Mouse (Mus musculus): ENCODE measurements around the gene Pkp1. TPM values are rescaled to one million over a fixed set of nuclear protein-coding genes. Genes with fewer than 3 reads are reported as not detected.

The Pkp1 gene
- polyA plus RNA-seq, 1 experiment from 2014 or later, result 0.08 TPM

- no peak overlapping the region for H3K4me2 ChIP-seq
- H3K27me3 ChIP-seq, result no peaks in the 10 kb centered on the region; the same call in none of the 2 replicates
- no peak overlapping the region for H3K9ac ChIP-seq
- H3K9me3 ChIP-seq, result no peaks in the 10 kb centered on the region
- ATAC-seq (ENCODE audit: low read depth), result peak; percentile 91
- 52% methylated on average over 19 of the region's 19 CpGs for WGBS
- no peak overlapping the region for H3K4me3 ChIP-seq
- no peak overlapping the region for H3K27ac ChIP-seq (replicated peaks)
- H3K4me1 ChIP-seq (replicated peaks), result no peaks in the 10 kb centered on the region
- no peaks in the 10 kb centered on the region for H3K36me3 ChIP-seq
Measured at GRCm38 (mm10) chr1:135865518-135866194, 53.4 kb downstream of the Pkp1 start.

GRCm38 (mm10) chr1:135864830-135865229 lies 54.2 kb downstream of the Pkp1 start:
- Histone ChIP-seq H3K4me3 (no peak overlapping the region), H3K27ac (replicated peaks) (no peak overlapping the region), H3K9me3 (no peaks in the 10 kb centered on the region), H3K36me3 (no peaks in the 10 kb centered on the region), H3K27me3 (no peaks in the 10 kb centered on the region; the same call in none of the 2 replicates), H3K4me1 (replicated peaks) (no peaks in the 10 kb centered on the region), H3K9ac (no peak overlapping the region), H3K4me2 (no peak overlapping the region)
- no peak for ATAC-seq (ENCODE audit: low read depth)
- 89% methylated on average over 6 of the region's 6 CpGs for WGBS

GRCm38 (mm10) chr1:135863786-135864335 lies 55.1 kb downstream of the Pkp1 start:
- H3K27me3 ChIP-seq, result no peaks in the 10 kb centered on the region; the same call in none of the 2 replicates
- H3K4me1 ChIP-seq (replicated peaks), result no peaks in the 10 kb centered on the region
- no peaks in the 10 kb centered on the region for H3K36me3 ChIP-seq
- ATAC-seq (ENCODE audit: low read depth), result no peak
- no peaks in the 10 kb centered on the region for H3K9me3 ChIP-seq
- H3K27ac ChIP-seq (replicated peaks), result no peak overlapping the region
- no peak overlapping the region for H3K4me3 ChIP-seq
- WGBS, result 87% methylated on average over 9 of the region's 9 CpGs
- no peak overlapping the region for H3K9ac ChIP-seq
- H3K4me2 ChIP-seq, result no peak overlapping the region

- no peaks in the 10 kb centered on the region for H3K9me3 ChIP-seq
- H3K4me1 ChIP-seq (replicated peaks), result no peaks in the 10 kb centered on the region
- no peak overlapping the region for H3K4me3 ChIP-seq
- H3K4me2 ChIP-seq, result no peak overlapping the region
- H3K27me3 ChIP-seq, result no peaks in the 10 kb centered on the region; the same call in none of the 2 replicates
- no peaks in the 10 kb centered on the region for H3K36me3 ChIP-seq
- no peak for ATAC-seq (ENCODE audit: low read depth)
- H3K9ac ChIP-seq, result no peak overlapping the region
- no peak overlapping the region for H3K27ac ChIP-seq (replicated peaks)
- WGBS, result 81% methylated on average over 5 of the region's 5 CpGs
Measured at GRCm38 (mm10) chr1:135862561-135862960, 56.4 kb downstream of the Pkp1 start.

GRCm38 (mm10) chr1:135861980-135862552 lies 56.9 kb downstream of the Pkp1 start:
- Histone ChIP-seq H3K4me3 (no peak overlapping the region), H3K9me3 (no peaks in the 10 kb centered on the region), H3K4me1 (replicated peaks) (no peaks in the 10 kb centered on the region), H3K27ac (replicated peaks) (no peak overlapping the region), H3K27me3 (no peaks in the 10 kb centered on the region; the same call in none of the 2 replicates), H3K9ac (no peak overlapping the region), H3K4me2 (no peak overlapping the region), H3K36me3 (no peaks in the 10 kb centered on the region)
- WGBS, result 71% methylated on average over 9 of the region's 9 CpGs
- ATAC-seq (ENCODE audit: low read depth), result no peak

- no peak for ATAC-seq (ENCODE audit: low read depth)
- no peaks in the 10 kb centered on the region for H3K4me1 ChIP-seq (replicated peaks)
- H3K9ac ChIP-seq, result no peak overlapping the region
- H3K27ac ChIP-seq (replicated peaks), result no peak overlapping the region
- H3K4me2 ChIP-seq, result no peak overlapping the region
- H3K4me3 ChIP-seq, result no peak overlapping the region
- H3K36me3 ChIP-seq, result no peaks in the 10 kb centered on the region
- H3K9me3 ChIP-seq, result no peaks in the 10 kb centered on the region
- no peaks in the 10 kb centered on the region; the same call in 1 of the 2 replicates for H3K27me3 ChIP-seq
- WGBS, result 80% methylated on average over 5 of the region's 5 CpGs
Measured at GRCm38 (mm10) chr1:135861091-135861490, 57.9 kb downstream of the Pkp1 start.

GRCm38 (mm10) chr1:135858533-135858932 lies 60.5 kb downstream of the Pkp1 start:
- H3K27me3 ChIP-seq, result no peaks in the 10 kb centered on the region
- no peaks in the 10 kb centered on the region for H3K9me3 ChIP-seq
- no peaks in the 10 kb centered on the region for H3K36me3 ChIP-seq
- ATAC-seq (ENCODE audit: low read depth), result no peak
- no peak overlapping the region for H3K27ac ChIP-seq (replicated peaks)
- no peak overlapping the region for H3K4me2 ChIP-seq
- no peaks in the 10 kb centered on the region for H3K4me1 ChIP-seq (replicated peaks)
- no peak overlapping the region for H3K9ac ChIP-seq
- 93% methylated on average over 7 of the region's 7 CpGs for WGBS
- no peak overlapping the region for H3K4me3 ChIP-seq

- no peak for ATAC-seq (ENCODE audit: low read depth)
- Histone ChIP-seq H3K4me3 (no peak overlapping the region), H3K27me3 (no peaks in the 10 kb centered on the region), H3K4me1 (replicated peaks) (peaks cover 10% of the 10 kb centered on the region), H3K27ac (replicated peaks) (no peak overlapping the region), H3K36me3 (no peaks in the 10 kb centered on the region), H3K9ac (no peak overlapping the region), H3K9me3 (no peaks in the 10 kb centered on the region), H3K4me2 (no peak overlapping the region)
- WGBS, result 61% methylated on average over 11 of the region's 11 CpGs
Measured at GRCm38 (mm10) chr1:135857137-135857775, 61.8 kb downstream of the Pkp1 start.

GRCm38 (mm10) chr1:135856070-135856469 lies 62.9 kb downstream of the Pkp1 start:
- Histone ChIP-seq H3K9ac (no peak overlapping the region), H3K4me2 (no peak overlapping the region), H3K27ac (replicated peaks) (no peak overlapping the region), H3K4me1 (replicated peaks) (peaks cover 21% of the 10 kb centered on the region), H3K36me3 (no peaks in the 10 kb centered on the region), H3K9me3 (no peaks in the 10 kb centered on the region), H3K4me3 (no peak overlapping the region), H3K27me3 (no peaks in the 10 kb centered on the region)
- ATAC-seq (ENCODE audit: low read depth), result no peak
- 77% methylated on average over 4 of the region's 4 CpGs for WGBS

GRCm38 (mm10) chr1:135855344-135855687 lies 63.7 kb downstream of the Pkp1 start:
- no peaks in the 10 kb centered on the region for H3K9me3 ChIP-seq
- no peak for ATAC-seq (ENCODE audit: low read depth)
- no peak overlapping the region for H3K27ac ChIP-seq (replicated peaks)
- 92% methylated on average over 1 of the region's 1 CpGs for WGBS
- H3K9ac ChIP-seq, result no peak overlapping the region
- no peaks in the 10 kb centered on the region for H3K27me3 ChIP-seq
- no peak overlapping the region for H3K4me3 ChIP-seq
- H3K4me1 ChIP-seq (replicated peaks), result peaks cover 21% of the 10 kb centered on the region
- no peaks in the 10 kb centered on the region for H3K36me3 ChIP-seq
- H3K4me2 ChIP-seq, result no peak overlapping the region

- H3K4me3 ChIP-seq, result no peak overlapping the region
- H3K36me3 ChIP-seq, result no peaks in the 10 kb centered on the region
- no peak for ATAC-seq (ENCODE audit: low read depth)
- H3K9me3 ChIP-seq, result no peaks in the 10 kb centered on the region
- no peaks in the 10 kb centered on the region for H3K27me3 ChIP-seq
- peaks cover 21% of the 10 kb centered on the region for H3K4me1 ChIP-seq (replicated peaks)
- WGBS, result 77% methylated on average over 6 of the region's 6 CpGs
- no peak overlapping the region for H3K4me2 ChIP-seq
- H3K27ac ChIP-seq (replicated peaks), result no peak overlapping the region
- no peak overlapping the region for H3K9ac ChIP-seq
Measured at GRCm38 (mm10) chr1:135854591-135855343, 64.2 kb downstream of the Pkp1 start.

GRCm38 (mm10) chr1:135853200-135853599 lies 65.8 kb downstream of the Pkp1 start:
- H3K4me3 ChIP-seq, result no peak overlapping the region
- no peaks in the 10 kb centered on the region for H3K9me3 ChIP-seq
- no peak for ATAC-seq (ENCODE audit: low read depth)
- peaks cover 26% of the 10 kb centered on the region for H3K4me1 ChIP-seq (replicated peaks)
- H3K27me3 ChIP-seq, result no peaks in the 10 kb centered on the region
- no peak overlapping the region for H3K9ac ChIP-seq
- H3K36me3 ChIP-seq, result no peaks in the 10 kb centered on the region
- H3K27ac ChIP-seq (replicated peaks), result 0 out of 2 replicates have a peak overlapping the region, but pooled peaks have one; percentile 35
- 88% methylated on average over 4 of the region's 4 CpGs for WGBS
- H3K4me2 ChIP-seq, result no peak overlapping the region
